Mouse (Mus musculus) thymus, postnatal 25 days (tissue): ENCODE data around the gene Hoxa3.

Experiments
- DNase-seq: peaks from one replicate; pipeline ENCODE4 v3.0.0; 2022

Gene Hoxa3

DNA sequence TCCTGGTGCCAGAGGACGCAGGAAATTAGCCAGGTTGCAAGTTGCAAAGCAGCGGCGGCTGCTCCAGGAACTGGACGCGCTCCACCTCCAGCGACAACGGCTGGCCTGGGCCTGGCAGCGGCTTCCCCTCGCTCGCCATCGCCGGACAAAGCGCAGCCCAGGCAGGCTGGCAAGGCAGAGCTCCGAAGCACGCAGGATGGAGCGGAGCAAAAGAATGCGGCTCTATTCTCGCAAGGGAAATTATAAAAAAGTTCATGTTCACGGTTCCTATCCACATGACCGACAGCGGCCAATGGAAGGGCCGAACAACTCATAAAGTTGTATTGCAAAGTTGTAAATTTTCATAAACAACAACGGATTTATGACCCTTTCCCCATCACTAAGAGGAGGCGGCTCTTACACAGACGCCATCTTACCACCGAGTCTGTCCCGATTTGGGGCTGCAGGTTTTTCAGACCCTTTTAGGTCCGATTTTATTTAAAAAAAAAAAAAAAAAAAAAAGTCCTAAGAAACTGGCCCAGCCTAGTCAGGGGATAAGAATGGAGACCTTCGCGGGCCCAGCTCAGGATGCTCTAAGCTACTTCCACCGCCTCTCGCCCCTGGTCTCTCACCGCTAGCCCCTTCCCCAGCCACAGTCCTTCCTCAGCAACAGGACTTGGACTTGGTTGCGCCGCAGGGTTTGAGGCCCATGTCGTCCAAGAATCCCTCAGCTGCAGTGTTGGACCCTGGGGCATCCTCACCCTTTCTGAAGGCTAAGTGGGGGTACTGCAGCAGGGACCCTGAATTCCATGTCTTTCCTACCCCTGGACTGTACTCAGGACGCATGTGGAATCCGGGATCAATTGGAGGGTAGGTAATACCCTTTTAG is at the start of gene Hoxa3, which contains the start of gene Gm28308:
Hoxa3 (minus strand) TSS at position 218 of the 868 bp plus-strand sequence.
Gm28308 (minus strand) TSS at position 221 of the 868 bp plus-strand sequence.
- peak; percentile 24 for DNase-seq

GRCm38 (mm10) chr6:52262463-52263320 is 49.6 kb upstream of the Hoxa3 start:
- no peak for DNase-seq

DNA sequence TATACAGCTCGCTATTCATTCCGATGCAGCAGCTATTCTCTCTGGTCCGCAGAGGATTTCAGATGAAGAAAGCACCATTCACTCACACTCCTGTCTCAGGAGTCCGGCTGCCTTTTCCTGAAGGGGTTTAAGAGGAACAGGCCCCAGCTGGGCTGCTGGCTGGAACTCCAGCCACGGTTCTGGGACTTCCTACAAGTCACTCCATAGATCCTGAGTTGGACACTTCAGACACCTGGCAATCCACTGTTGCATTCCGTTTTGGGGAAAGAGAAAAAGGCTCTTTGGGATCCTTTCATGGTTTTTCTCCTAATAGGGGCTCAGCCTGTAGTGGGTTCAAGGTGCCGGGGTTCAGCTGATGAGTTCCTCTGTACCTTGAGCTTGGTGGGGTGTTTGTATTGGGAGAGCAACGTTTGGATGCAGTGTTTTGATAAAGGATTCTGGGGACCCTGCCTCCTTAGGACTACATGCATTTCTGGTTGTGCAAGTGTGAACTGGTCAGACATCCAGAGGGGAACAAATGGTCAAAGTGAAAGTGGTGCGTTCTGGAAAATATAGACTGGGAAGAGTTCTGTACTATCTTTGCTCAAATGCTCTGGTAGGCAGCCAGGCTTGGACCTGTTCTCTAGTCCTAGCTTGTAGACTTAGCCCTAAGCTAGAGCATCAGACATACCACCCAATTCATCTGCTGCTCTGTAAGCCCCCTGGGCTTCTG is 48.8 kb upstream of the Hoxa3 start:
- no peak for DNase-seq

GRCm38 (mm10) chr6:52260654-52261575 is 47.8 kb upstream of the Hoxa3 start, which contains the start of gene Hoxa13:
Gene Hoxa13 (minus strand): TSS chr6:52260880.
- peak; percentile 65 for DNase-seq

DNA sequence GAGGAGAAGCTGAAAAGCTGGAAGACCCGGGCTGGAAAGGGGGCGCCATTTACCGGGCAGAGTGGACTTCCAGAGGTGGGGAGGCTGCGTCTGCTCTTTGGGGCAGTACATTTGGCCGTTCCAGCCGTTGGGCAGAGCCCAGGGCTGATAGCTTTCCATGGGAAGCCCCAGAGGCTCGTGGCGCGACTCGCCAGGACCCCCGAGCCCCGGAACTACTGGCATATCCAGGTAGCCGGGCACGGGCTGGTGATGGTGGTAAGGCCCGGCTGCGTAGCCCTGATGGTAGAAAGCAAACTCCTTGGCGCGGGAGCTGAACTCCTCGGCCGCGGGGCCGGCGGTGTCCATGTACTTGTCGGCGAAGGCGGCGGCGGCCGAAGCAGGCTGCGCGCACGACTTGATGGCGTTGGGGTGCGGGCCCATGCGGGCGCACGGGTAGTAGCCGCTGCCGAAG is 46.7 kb upstream of the Hoxa3 start:
- DNase-seq = no peak

- DNase-seq = no peak
These were observed 46.1 kb upstream of the Hoxa3 start for GRCm38 (mm10) chr6:52259081-52259790.

- DNase-seq = peak; percentile 85
These were observed 43.8 kb upstream of the Hoxa3 start for GRCm38 (mm10) chr6:52256956-52257355.

GRCm38 (mm10) chr6:52253511-52254500 is 40.7 kb upstream of the Hoxa3 start:
- peak; percentile 37 for DNase-seq

DNA sequence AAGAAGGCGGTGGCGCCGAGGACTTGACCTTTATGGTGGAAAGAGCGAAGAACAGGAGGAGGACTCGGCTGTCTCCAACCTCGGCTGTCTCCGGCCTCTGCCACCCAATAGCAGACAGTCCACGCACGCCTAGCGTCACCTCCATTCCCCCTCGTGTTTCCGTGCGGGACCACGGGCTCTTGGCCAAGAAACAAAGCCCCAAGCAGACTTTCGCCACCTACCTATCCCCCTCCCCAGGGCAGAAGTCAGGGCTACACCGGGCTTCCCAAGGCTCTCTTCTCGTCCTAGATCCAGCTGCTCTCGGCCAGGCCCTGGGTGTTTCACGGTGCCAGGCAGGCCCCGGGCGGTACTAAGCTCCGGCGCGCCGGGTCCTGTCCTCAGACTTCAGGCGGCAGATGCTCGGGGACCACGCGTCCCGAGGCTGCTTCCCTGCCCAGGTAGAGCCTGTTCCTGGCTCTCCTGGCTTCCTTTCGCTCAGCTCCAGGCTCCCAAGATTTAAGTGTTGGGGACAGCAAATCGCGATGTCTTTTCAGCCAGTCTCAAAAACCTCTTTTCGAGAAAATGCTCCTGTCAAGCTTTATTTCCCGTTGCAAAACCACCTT is 39.7 kb upstream of the Hoxa3 start:
- no peak for DNase-seq

GRCm38 (mm10) chr6:52252016-52252774 is 39.1 kb upstream of the Hoxa3 start:
- no peak for DNase-seq

- DNase-seq = no peak
These were observed 38.2 kb upstream of the Hoxa3 start for GRCm38 (mm10) chr6:52251177-52251879.

DNA sequence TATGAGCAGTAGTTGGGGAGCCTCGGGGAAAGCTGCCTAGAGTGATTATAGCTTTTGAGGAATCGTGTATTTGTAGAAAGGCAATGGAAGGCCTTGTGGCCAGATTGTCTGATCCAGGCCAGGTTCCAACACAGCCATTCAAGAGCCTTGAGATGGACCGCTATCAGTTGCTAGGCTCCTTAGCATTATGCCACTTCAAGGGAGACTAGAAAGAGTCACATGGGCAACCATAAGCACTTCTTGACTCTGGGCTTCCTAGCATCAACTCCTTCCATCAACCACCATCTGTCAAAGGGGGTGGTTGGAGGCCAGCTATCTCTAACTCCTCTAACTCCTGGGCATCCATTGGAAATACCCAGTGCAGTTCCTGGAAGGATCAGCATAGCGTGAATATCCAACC is 36.7 kb upstream of the Hoxa3 start:
- DNase-seq = no peak

GRCm38 (mm10) chr6:52249415-52249738 is 36.2 kb upstream of the Hoxa3 start:
- DNase-seq = no peak

- no peak for DNase-seq
These were observed 35.7 kb upstream of the Hoxa3 start for GRCm38 (mm10) chr6:52248638-52249414.

- no peak for DNase-seq
These were observed 34.9 kb upstream of the Hoxa3 start for GRCm38 (mm10) chr6:52247766-52248637.

- DNase-seq = no peak
These were observed 33.8 kb upstream of the Hoxa3 start for GRCm38 (mm10) chr6:52246916-52247315.
